Mouse (Mus musculus) mouse trophoblast stem cell (cell line): ENCODE data around the gene Hbq1b.

Experiments
- in situ Hi-C, 2 experiments: fragments of 300-500 bp; cut with MseI, MboI; formaldehyde crosslinking; loops; 2 replicates in 1 of 2; 3 replicates in 1 of 2; pipeline ENCODE4 v1.15.1; 2025

The Hbq1b gene

DNA sequence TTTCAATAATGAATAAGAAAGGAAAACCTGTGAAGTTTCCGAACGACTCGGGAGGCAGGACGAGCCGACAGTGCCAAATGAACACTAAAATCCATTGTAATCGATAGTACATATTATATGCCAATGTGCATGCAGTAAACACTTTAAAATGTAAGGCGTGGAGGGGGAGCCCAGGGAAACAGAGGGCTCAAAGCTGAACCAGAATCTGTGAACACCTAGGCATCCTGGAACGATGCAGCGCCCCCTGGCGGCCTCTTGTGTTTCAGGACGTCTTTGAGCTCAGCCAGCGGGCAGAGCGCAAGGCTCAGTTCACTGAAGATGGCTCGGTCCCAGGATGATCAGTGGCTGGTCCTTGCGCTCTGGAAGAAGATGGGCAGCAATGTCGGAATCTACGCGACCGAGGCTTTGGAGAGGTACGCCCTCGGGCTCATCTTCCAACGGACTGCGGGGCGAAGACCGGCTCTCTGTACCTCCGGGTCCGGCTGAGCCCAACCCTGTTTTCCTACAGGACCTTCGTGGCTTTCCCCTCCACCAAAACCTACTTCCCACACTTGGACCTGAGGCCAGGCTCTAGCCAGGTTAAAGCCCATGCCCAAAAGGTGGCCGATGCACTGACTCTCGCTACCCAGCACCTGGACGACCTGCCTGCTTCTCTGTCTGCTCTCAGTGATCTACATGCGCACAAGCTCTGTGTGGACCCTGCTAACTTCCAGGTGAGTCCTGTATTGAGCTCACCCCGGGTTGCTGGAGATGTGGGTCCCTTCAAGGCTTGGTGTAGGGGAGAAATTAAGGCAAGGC, at the start of gene Hbq1b:
Gene Hbq1b (plus strand): TSS at position 271 of the 798 bp plus-strand sequence.
- in situ Hi-C loops: loop anchor here in 1 of 2 experiments (5.0 kb wide), 1 partner anchor 35 kb away; no protein-coding TSS in a partner anchor

DNA sequence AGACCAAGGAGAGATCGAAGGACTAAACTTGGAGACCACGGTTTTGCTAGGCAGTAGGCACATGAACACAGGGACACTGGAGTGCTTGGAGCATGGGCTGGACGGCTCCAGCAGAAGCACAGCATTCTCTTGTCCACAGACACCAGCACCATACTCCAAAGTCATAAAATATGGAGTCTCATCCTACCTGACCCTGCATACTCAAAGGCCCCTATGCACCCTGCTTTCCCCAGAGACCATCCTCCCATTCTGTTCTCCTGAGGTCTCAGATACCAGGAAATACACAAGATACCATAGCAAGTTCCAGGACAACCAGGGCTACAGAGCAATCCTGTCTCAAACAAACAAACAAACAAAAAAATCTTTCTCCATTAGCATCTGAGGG, 49.4 kb upstream of the Hbq1b start:
- in situ Hi-C loops: no loop called here

DNA sequence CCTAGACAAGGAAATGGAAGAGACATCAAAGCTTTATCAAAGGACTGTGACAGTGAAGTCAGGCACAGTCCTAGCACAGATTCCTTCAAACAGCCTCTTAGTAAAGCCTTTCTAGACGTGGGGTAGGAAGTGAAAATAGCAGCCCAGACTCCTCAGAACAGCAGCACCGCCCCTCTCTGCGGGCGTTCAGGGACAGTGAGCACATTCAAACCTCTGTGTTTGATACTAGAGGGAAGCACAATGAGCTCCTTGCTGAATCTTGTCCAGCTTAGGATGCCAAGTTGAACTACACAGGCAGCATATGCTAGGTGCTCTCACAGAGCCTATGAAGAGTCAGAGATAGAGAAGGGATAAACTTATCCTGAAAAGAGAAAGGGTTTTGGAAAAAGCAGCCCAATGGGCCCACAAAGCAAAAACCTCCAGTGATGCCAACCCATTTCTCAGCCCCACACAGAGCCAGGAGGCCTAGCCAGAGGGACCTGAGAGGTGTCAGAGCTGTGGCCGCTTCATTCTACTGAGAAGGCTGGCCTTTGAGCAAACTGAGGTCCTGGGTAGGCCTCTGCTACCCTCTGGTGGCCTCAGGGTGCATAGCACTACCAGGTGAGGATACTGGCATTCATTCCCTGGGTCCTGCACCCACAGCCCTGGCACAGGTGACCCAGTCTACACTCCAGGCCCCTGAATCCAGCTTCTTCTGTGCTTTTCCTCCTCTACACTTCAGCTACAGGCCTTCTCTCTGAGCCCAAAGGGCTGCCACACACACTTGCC, 48.5 kb upstream of the Hbq1b start:
- in situ Hi-C loops: no loop called here

DNA sequence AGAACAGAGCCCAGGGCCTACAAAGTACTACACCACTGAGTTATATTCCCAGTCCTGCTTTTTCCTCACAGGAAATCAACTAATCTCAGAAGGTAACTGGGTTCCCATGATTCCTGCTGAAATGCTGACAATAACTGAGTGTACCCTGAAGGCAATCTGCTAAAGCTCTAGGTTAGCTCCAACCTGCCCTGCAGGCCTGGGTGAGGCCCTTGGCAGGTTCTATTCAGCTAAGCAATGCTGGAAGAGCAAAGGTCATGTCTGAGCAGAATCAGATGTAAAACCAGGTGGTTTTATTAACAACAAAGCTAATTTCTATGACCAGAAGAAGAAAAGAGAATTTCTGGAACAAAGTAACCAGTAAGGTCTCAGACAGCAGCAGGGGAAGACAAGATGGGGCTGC, 45.4 kb upstream of the Hbq1b start:
- in situ Hi-C loops: no loop called here

DNA sequence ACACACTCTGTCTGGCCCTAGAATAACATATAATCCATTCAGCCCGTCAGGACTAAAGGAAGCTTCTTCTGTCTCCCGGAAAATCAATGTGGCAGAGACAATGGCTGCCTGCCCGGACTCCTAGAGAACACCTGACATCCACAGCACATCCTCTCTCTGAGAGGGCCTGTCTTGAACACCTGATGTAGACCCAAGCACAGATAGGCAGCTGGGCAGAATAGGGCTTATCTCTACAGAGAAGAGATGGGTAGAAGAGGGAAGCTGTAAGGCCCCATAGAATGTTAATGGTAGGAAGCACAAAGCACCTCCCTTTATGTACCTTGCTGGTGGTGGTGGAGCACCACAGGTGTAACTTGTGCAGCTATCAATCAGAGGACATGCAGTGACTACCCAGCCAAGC, 44.6 kb upstream of the Hbq1b start:
- in situ Hi-C loops: no loop called here

DNA sequence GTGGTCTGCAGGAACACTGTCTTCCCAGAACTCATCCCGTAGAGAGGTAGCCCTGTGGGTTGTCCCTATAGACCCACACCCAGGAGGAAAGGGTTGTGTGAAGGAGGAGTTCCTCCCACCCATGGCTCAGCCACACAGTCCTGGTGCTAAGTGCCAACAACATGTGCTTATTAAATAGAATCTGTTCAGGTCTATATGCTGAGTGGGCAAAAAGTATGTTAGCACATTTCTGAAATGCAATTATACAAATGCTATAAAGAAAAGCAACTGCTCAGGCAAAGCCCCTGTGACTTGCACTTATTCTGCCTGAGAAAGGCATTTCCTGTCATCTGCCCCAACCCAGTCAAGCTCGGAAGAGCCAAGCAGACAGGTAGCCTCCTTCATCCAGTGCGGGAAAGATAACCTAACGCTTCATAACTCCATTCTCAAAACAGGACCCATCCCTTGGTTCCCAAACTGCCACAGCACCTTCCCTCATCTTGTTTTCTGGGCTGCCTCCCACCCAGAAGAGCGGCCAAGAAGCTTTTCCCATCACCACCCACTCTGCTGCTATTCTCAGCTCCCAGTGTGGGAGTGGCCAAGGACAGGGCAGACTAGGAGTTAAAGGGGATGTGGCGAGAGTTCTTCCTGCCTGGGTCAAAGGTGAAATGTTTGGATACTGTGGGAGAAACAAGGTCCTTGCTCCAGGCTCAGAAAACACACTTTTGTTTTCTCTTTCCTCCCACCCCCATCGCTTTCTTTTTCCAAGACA, 43.4 kb upstream of the Hbq1b start:
- in situ Hi-C loops: no loop called here

DNA sequence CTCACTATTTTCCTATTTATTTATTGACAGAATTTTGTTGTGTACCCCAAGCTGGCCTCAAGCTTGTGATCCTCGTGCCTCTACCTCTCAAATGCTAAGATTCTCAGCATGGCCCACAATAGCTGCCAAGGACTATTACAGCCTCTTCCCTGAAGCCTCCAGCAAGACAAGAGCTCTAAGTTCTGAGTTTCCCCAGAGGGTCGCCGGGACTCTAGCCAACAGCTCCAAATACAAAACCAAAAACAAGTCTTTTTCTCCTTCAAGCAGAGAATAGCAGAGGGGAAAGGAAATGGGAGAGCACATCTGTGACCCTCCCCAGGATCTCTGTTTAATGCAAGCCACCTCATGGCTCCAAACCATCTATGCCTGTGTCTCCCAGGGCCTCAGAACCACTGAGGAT, 42.7 kb upstream of the Hbq1b start:
- in situ Hi-C loops: no loop called here

DNA sequence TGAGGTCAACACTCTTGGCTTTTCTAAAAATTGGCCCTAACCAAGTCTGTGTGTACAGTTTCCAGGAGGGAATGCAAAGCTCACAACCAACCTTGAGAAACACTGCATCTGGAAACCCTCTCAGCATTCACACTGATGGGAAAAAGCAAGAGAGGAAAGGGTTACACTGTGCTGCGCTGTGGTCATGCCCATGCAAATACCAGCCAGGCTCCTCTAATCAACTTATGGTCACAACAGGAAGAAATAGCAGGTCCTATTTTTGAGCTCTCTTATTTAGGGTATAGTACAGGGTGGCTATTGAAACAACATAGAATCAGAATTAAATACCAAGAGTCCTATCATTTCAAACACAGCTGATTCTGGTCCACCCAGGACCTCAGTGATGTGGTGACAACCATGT, 42.1 kb upstream of the Hbq1b start:
- in situ Hi-C loops: no loop called here

DNA sequence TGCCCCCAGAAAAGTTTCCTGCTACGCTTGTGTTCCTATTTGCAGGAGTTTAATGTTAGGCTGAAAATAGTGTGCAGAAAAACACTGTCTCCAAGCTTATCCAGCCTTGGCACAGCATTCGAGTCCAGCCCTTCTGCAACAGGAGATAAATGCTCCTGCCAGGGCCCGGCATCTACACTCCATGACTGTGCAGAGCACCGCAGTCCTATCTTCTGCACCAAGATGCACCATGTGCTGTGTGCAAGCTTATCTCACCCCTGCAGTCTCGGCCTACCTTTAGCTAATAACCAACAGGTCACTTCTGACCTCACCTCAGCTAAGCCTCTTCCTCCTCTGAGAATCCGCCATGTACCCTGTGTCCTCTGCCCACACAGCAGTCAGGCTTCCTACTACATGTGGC, 41.2 kb upstream of the Hbq1b start:
- in situ Hi-C loops: no loop called here

DNA sequence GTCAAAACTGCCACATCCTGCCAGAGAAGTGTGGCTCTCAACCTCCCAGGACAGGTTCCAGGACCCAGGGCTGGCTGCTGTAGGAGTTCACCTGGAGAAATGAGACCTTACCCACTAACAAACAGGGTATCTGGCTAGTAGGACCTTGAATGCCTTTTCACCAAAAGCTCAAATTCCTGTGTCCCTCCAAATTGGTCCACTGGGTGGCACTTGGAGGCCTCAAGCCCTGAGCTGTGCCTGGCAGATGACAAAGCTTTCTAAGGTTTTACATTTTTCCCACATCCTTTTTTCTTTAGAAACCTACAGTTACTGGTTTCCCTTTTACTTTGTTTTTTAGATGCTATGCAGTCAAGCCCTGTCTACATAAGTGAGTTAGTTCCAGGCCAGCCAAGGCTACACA, 39.7 kb upstream of the Hbq1b start:
- in situ Hi-C loops: no loop called here

DNA sequence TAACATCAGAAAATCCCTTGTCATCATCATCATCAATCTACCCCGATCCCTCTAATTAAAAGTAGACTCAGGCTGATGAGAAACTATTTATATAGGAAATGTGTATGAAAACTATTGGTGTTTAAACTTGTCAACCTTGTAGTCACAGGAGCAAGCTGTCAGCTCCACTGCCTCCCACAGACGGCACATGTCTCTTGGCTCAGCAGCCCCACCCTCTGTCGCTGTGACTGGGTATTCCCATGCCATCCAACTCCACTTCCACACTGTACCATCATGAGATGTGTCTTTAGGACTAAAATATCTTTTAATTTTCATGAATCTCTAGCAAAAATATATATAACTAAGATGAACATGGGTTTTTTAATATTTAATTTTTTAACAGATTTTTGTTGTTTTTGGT, 38.4 kb upstream of the Hbq1b start:
- in situ Hi-C loops: no loop called here

DNA sequence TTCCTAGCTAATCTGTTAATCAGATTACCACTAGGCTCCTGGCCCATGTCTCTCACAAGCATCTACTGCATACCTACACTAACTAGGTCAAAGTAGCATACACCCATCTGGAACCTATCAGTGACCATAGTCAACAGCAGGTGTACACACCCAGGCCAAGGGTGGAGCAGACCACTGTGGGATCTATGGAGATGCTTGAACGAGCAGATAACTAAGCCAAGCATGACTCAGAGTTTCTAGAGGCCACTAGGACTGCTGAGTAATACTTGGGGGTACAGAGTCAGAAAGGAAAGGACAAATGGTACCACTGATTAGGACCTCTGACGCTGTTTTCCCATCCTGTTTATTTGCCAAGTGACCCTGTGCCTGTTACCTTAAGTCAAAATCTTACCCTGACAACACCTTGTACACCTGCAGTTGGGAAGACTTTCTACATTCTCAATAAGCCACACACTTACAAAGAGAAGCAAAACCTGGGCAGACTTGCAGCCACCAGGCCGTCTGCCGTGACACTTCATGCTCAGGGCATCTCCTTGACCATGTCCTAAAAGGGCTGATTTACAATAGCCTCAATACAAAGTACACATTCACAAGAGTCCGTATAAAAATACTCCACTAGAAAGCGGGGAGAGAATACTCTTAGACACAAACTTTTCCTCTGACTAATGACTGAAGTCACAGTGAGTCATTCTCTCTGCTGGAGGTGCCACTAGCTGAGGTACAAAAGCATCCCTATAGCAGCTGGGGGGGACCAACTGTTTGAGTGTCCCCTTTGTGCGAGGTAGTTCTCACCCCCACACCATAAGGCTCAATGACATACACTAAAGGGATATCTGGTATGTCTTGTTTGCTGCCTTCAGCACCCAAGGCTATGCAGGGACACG, 35.6 kb upstream of the Hbq1b start:
- in situ Hi-C loops: no loop called here

DNA sequence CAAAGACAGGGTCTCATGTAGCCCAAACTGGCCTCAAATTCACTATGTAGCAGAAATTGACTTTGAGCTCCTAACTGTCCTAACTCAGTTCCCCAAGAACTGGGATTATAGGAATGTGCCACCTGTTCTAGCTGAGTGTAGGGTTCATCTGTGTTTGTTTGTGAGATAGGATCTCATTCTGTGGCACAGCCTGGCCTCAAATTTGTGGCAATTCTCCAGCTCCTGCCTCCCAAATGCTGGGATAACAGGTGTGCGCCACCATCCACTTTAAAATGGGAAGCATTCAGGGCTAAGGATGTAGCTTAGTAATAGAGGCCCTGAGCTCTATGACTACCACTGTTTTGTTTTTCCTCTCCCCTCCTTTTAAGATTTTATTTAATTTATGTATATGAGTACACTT, 33.6 kb upstream of the Hbq1b start:
- in situ Hi-C loops: no loop called here

DNA sequence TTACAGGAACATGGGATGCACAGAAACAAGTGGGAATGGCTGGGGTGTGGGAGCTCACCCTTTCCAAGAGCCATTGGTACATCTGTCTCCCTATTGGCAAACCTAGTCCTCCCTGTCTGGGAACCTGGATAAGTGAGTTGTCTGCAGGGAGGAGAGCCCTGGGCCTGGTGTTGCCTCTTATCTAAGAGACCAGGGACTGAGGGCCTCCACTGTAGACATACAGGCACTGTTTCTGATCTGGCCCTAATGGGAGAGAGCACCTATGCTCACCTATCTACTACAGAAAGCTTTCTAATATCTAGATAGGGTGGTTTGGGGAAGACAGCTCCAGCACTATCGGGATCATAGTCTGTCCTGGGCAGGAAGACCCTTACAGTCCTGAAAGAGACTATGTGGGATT, 30.6 kb upstream of the Hbq1b start:
- in situ Hi-C loops: no loop called here

DNA sequence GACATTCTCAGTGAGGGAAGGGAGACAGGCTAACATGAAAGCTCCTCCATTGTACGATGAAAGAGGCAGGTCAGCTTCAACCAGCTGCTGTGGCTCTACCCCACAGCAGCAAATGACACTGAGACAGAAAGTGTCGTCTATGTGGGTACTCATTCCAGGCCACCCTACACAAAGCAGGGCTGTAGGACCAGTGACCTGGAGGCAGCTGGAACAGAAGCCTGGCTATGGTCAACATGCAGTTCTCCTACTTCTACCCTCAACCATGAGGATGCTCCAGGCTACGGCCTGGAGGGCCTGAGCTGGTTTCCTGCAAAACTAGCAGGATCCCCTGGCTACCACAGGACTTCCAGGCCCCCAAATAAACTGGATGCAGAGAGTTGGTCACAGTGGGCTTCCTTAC, 30.2 kb upstream of the Hbq1b start:
- in situ Hi-C loops: no loop called here

DNA sequence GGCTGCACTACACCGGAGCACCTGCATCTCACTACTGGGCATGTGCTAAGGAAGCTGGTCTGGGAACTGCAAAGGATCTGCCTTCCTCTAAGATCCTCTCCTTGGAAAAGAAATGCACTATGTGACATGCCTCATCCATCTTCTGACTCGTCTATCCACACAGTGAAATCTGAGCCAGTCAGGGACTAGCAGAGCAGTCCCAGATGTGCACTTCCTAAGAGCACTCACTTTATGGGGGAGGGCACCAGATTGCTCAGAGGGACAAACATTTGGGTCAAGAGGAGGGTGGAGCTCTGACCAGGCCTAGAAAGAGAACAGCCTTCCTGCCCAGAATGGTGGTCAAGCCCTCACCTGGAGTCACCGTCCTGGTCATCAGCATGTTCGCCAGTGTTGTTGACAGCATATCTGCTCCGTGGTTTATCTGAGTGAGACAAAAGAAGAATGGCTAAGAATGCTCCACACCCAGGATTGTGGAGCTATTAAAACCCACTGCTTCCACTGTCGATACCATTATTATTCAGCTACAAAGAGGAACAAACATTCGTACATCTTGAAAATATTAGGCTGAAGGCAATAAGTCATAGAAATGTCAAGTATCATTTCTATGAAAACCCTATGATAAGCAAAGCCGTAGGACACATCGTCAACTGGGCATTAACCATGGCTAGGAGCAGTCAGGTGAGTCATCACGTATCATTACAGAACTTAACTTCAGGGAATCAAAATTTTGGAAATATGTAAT, 23.9 kb upstream of the Hbq1b start:
- in situ Hi-C loops: no loop called here

DNA sequence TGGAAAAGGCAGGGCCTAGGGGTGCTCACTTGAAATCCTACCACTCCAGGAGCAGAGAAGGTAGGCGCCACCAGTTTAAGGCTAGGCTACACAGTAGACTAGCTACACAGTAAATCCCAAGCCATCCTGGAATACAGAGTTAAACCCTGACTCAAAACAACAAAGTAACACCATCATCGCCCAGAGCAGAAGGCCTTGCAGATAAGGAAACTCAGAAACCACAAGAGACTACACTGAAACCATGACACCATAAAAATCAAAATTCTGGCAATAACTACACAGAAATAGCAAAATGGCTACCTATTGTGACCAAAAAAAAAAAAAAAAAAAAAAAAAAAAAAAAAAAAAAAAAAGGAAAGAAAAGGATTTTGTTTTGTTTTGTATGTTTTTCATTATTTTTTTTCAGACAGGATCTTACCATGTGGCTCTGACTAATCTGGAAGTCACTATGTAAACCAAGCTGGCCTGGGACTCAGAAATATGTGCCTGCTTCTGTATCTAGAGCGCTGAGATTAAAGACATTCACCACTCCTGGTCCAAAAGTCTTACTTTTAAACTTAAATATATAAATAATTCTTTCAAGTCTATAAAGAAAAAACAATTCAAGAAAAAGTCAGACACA, 21.5 kb upstream of the Hbq1b start:
- in situ Hi-C loops: no loop called here

DNA sequence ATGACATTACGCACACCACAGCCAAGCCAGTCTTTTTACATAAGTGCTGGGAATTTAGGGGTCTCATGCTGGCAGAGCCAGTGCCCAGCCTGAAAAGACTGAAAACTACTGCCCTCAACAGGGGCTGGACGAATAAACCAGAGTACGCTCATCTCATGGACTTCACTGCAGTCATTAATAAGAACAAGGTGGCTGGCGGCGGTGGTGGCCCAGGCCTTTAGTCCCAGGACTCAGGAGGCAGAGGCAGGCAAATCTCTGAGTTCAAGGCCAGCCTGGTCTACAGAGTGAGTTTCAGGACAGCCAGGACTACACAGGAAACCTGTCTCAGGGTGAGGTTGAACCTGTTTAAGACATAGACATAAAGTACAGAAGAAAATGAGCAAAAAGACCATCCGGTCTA, 20.6 kb upstream of the Hbq1b start:
- in situ Hi-C loops: no loop called here

DNA sequence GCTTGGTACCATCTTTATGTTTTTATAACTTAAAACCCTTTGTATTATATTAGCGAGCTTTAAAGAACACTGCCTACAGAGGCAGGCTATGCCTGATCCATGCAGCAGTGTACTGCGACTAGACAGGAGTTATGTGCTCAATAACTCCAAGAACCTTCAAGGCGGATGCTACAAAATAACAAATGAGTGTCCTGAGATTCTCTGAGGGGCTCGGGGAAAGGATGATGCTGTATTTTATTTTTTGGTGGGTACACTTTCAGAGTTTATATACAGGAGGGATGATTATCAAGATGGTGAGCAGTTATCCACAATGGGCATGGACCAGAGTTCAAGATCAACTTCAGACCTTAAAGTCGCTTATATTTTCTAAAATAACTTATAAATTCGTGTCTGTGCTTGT, 20.0 kb upstream of the Hbq1b start:
- in situ Hi-C loops: no loop called here

DNA sequence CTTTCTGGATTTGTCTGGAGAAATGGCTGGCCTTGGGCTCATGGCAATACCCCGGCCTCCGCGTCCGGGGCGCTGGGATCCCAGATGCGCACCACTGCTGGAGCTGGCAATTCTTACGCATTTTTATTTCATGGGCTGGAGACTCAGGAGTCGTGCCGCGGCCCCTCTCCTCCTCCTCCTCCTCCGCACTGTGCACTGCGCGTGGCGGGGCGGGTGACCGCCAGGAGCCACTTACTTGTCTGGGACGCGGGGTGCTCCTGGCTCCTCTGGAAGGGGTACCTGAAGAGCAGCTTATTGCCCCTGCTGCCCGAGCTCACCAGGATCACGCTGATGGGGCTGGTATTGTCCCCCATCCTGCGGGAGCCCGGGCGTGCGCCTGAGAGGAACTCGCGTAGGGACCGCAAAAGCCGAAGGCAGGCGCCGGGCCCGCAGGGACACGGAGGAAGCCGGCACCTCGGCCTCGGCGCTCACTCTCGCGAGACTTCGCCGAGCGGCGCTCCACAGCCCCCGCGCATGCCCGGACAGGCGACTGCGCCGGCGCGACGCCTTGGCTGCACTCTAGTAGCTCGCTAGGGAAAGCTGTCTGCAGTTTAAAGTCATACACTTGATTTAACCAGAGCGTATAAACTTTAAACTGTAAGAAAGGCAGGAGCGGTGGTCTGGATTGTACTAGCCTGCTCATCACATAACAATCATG, 19.4 kb upstream of the Hbq1b start, which contains the start of gene Nprl3:
Gene Nprl3 (minus strand): TSS at position 520 of the 697 bp plus-strand sequence.
- in situ Hi-C loops: no loop called here
